Mouse (Mus musculus) T-cell, adult 2 months (primary cell): ENCODE results near the gene Actg1.
"Not testable (repeated sequence)": the region's sequence is repeated elsewhere in the genome, so short reads cannot be mapped to it uniquely, and the experiment has no call there.

Experiments
- DNase-seq: peaks from one replicate; pipeline ENCODE4 v3.0.0; 2022; ENCODE audit warnings: low spot score

Actg1 gene

GRCm38 (mm10) chr11:120360755-120361154 lies 12.4 kb upstream of the Actg1 start:
- DNase-seq = no peak

DNA sequence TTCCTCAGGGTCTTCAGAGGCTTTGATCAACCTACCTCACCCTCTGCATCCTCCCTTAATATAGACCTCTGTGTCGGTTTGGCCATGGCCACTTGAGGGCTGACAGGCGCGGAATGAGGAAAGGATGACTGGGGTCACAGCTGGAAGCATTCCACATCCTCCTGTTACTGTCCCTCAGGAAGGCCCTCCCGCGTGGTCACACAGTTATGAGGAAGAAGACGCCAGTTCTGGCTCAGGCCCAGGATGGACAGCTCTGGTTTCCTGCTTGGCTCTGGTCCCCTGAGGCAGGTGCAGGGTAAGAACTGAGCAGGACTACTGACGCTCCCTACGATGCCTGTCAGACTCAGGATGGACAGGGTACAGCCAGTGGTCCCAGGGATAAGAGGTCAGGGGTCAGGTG lies 11.7 kb upstream of the Actg1 start:
- DNase-seq = no peak

DNA sequence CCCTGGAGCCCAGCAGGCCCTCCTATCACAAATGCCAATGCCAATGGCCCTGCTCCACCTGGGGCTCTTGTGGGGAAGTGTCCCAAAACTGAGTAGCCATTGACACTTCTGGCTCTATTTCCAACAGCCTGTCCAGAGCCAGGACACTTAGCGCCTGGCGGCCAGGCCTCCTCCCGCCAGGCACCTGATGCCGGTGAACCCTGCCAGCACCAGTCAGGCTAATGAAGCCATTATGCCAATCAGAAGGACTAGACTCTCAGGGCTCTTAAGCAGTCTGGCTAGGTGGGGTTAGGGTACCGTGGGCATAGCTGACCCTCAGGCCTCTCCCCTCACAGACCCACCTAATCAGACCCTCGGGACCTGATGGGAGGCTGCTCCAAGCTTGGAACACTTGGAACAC lies 11.0 kb upstream of the Actg1 start:
- DNase-seq = no peak

- DNase-seq = no peak
Observed at GRCm38 (mm10) chr11:120357791-120358401, 9.6 kb upstream of the Actg1 start.

DNA sequence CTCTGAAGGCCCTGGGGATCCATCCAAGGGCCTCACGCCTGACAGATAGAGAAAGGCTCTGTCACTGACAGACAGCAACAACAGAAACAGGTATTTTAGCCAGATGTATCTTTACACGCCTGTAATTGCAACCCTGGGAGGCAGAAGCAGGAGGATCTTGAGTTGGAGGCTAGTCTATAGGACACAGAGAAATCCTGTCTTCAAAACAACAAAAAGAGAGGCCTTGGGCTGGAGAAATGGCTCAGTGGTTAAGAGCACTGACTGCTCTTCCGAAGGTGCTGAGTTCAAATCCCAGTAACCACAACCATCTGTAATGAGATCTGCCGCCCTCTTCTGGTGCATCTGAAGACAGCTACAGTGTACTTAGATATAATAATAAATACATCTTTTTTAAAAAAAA lies 8.6 kb upstream of the Actg1 start:
- DNase-seq = no peak

- DNase-seq = no peak
Observed at GRCm38 (mm10) chr11:120356319-120356840, 8.0 kb upstream of the Actg1 start.

DNA sequence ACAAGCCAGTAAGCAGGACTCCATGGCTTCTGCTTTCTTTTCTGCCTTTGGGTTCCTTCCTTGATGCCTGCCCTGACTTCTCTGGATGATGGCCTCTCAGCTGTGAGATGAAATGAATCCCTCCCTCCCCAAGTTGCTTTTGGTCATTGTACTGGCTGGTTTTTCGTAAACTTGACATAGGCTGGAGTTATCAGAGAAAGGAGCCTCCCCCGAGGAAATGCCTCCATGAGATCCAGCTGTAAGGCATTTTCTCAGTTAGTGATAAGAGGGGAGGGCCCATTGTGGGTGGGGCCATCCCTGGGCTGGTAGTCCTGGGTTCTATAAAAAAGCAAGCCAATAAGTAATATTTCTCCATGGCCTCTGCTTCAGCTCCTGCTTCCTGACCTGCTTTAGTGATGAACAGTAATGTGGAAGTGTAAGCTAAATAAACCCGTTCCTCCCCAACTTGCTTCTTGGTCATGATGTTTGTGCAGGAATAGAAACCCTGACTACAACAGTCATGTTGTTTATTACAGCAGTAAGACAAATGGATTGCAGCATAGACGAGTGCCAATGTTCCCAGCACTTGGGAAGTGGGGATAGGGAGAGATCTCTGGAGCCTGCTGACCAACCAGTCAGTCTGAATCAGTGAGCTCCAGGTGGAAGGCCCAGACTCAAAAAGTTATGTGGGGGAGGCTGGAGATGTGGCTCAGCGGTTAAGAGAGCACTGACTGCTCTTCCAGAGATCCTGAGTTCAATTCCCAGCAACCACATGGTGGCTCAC lies 7.1 kb upstream of the Actg1 start:
- no peak for DNase-seq

- peak; percentile 32 for DNase-seq
Observed at GRCm38 (mm10) chr11:120354304-120355276, 6.2 kb upstream of the Actg1 start.

GRCm38 (mm10) chr11:120353500-120354303 lies 5.4 kb upstream of the Actg1 start:
- peak; percentile 94 for DNase-seq

DNA sequence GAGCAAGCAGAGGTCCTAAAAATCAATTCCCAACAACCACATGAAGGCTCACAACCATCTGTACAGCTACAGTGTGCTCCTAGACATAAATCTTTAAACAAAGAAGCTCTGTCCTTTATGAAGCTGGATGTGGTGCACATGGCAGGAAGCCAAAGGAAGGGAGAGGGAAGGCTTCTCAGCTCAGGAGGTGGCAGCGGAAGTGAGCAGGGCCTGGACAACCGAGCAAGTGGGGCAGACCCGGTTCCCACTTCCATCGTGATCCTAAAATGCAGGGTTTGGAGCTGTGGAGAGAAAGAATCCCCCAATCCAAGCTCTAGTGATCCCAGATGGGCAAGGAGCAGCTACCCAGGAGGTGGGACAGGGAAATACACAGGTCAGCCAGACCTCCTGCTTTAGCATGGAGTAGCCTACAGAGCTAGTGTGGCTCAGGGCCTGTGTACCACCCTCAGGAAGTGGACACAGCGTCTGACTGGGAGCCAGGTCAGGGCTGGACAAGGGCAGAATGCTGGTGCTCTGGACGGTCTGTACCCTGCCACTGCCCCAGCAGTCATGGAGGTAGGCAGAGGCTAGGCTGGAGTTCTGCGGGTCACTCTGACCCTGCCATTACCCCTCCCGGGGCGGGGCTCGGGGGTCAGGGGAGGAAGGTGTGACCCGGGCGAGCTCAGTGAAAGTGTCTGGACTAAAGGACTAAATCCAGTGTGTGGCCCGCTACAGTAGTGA lies 4.4 kb upstream of the Actg1 start:
- DNase-seq = peak; percentile 20

GRCm38 (mm10) chr11:120352093-120352350 lies 3.7 kb upstream of the Actg1 start:
- DNase-seq = not testable (repeated sequence)

DNA sequence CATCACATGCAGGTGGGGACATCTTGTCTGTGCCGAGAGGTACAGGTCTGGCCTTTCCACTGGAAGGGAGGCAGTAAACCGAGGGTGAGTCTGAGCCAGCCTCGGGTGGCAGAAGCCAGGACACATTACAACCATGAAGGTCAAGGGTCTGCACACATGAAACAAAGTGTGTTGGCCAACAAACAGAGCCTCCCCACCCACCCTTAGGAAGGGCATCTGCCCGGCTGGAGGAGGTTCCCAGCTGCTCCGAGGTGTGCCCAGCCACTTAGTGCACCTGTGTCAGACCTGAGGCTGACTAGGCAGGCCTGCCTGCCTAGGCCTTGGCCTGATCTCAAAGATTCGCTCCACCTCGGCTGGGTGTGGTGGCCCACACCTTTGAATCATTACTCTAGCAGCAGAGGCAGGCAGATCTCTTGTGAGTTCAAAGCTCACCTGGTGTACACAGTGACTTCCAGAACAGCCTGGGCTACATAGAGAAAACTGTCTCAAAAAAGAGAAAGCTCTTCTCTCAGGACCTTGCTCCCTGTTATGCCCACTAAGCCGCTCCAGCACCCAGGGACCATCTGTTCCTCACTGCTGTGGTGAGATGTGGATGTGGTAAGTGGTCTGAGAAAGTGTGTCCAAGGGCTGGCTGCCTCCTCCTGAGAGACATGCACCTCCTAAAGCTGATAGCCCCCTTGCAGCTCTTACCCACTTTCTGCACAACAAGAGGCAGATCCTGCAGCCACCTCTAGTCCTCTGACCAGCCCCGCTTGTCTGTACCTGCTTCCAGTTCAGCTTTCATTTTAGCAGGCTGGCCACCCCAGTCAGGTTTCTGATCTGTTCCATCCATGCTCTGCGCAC lies 3.1 kb upstream of the Actg1 start:
- DNase-seq = no peak

- no peak for DNase-seq
Observed at GRCm38 (mm10) chr11:120350711-120351110, 2.4 kb upstream of the Actg1 start.

GRCm38 (mm10) chr11:120349986-120350702 lies 1.8 kb upstream of the Actg1 start:
- peak; percentile 67 for DNase-seq

DNA sequence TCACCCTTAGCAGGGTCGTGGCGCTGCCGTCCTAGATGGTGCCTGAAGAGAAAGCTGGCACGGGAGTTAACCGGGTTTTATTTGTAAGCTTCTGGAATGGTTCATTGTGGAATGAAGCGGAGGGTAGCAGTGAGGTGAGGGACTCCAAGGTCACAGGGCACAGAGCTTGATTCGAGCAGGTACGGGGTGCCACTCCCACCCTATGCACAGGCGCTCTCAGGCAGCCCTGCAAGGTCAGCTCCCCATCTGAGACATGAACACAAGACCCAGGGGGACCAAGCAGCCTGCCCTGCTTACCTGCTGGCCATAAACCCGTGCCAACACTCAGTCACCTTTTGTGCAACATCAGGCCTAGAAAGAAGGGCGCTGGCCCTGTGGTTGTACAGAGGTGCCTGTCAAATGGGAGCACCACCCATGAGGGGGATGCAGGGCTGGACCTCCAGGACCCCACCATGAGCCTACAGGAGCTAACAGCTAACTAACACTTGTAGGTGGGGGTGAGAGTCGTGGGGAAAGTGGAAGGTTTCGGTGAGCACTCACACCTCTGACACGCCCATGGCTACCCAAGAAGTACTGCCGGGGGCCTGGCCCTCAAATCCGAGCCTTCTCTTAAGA lies 1.1 kb upstream of the Actg1 start:
- no peak for DNase-seq

GRCm38 (mm10) chr11:120348684-120349370 lies 485 bp upstream of the Actg1 start:
- no peak for DNase-seq

GRCm38 (mm10) chr11:120347301-120347700 lies 1.0 kb downstream of the Actg1 start:
- peak; percentile 62 for DNase-seq

DNA sequence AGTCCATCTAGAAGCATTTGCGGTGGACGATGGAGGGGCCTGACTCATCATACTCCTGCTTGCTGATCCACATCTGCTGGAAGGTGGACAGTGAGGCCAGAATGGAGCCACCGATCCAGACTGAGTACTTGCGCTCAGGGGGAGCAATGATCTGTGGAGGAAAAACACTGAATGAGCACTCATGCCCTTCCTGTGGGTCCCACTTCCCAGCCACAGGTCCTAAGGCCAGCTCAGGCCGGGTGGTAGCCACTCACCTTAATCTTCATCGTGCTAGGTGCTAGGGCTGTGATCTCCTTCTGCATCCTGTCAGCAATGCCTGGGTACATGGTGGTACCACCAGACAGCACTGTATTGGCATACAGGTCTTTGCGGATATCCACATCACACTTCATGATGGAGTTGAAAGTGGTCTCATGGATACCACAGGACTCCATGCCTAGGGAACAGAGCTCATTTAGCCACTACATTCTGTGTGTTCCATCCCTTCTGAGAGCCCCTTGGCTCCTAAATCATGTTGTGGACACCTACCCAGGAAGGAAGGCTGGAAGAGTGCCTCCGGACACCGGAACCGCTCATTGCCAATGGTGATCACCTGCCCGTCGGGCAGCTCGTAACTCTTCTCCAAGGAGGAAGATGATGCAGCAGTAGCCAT lies 1.8 kb downstream of the Actg1 start:
- DNase-seq = not testable (repeated sequence)
